Mouse (Mus musculus) lung, postnatal 10 days (tissue): ENCODE measurements around the gene Slc25a51.
A peak's percentile ranks its signal among the peaks of the same experiment; 100 is the strongest.
"Not testable (repeated sequence)": the region's sequence is repeated elsewhere in the genome, so short reads cannot be mapped to it uniquely, and the experiment has no call there.

Source experiments
- DNase-seq: peaks from one replicate; pipeline ENCODE4 v3.0.0; 2021

Gene Slc25a51

DNA sequence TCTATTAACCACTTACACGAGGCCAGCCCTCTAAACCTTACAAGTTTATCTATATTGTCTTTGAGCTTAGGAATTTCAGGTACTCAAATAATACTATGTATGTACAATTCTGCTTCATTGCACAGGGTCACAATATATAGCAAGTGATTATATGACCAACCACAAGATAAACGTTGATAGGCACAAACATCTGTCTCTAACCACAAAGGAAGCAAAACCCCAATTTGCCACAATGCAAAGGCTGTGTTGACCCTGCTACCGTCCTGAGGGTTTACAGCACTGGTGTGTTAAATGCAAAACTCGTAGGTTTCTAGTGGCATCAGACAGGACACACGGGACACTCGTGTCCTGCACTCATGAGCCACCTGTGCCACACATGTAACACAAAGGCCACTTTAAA, 12.4 kb downstream of the Slc25a51 start:
- not testable (repeated sequence) for DNase-seq

DNA sequence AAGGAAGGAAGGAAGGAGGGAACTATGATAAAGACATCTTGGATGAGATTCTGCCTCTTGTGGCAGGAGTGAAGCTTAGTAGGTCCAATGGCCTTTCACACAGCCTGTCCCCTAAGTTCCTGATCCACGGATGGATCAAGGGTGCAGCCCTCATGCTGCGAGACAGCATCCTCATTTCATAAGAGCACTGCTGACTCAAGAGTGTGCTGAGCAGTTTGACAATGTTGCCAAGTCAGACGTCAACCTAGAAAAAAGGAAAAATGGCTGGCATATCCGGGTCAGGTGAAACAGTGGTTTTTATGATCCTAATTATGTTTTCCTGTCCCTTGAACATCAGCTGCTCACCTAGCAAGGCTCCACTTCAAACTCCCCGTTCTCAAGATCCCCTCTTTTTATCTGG, 14.9 kb downstream of the Slc25a51 start:
- DNase-seq, result no peak

- no peak for DNase-seq
Observed at GRCm38 (mm10) chr4:45392994-45393393, 15.6 kb downstream of the Slc25a51 start.

DNA sequence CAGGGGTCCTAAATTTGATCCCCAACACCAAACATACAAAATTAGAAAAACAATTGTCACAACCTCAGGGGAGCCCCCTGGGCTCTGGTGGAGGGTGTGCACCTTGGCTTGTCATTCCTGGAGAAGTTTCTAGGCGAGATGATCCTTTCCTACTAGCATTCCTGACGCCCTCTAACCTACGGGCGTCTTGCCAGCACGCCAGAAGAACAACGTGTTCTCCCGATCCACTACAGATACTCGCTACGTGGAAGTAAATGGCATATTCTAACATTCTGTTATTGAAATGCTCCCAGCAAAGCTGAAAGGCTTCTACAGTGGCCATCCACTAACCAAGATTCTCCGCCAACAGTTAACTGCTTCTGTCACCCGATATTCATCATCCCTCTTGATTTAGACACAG, 16.0 kb downstream of the Slc25a51 start:
- no peak for DNase-seq

DNA sequence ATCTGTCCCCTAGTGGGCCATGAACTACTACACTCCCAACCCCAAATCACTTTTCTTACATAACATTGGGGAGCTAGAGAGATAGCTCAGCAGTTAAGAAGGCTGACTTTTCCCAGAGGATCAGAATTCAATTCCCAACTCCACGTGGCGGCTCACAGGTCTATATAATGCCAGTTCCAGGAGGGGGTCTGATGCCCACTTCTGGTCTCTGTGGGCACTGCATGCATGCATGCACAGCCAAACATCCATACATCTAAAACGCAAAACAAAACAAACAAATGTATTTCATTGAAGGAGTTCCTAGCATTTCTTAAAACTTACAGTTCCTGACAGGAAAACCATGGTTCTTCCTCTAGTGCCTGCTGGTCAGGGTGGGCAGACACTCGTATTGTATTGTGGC, 16.5 kb downstream of the Slc25a51 start:
- DNase-seq, result no peak

GRCm38 (mm10) chr4:45387296-45387695, 21.3 kb downstream of the Slc25a51 start:
- DNase-seq, result not testable (repeated sequence)

DNA sequence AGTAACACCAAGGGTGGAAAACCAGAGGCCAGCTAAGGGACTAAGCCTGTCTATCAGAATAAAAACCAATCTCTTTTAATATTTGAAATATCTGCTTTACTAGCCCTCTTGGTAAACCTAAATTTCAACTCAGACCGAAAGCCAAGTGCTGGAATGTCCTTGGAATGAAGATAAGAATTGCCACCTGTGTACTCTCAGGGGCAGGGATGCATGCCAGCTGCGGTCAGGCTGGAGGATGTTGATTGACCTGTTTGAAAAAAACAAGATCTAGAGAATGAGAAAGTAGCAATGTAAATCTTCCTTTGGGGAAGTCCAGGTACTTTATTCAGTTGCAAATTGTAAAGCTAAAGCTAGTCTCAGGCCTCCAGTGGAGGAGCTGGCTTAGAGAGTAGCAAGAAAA, 26.4 kb downstream of the Slc25a51 start:
- peak; percentile 51 for DNase-seq

- DNase-seq, result not testable (repeated sequence)
Observed at GRCm38 (mm10) chr4:45380903-45381580, 27.5 kb downstream of the Slc25a51 start.

- no peak for DNase-seq
Observed at GRCm38 (mm10) chr4:45376573-45376972, 32.0 kb downstream of the Slc25a51 start.

DNA sequence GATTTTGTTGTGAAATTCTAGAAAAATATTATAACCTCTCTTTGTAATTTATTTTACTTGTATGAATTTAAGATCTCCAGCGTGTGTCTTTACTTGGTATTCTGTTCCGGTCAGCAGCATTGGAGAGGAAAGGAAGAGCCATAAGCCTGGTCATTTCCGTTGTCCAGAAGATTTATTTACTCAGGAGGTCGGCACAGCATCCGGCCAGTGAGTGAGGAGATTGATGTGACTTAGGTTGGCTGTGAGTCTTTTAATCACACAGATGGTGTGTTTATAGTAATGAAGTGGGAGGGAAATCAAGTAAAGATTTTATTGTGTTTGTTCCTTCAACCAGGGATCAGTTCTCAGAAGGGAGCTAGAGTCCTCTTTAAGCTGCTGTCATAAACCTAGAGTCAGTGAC, 33.7 kb downstream of the Slc25a51 start:
- DNase-seq, result peak; percentile 22

GRCm38 (mm10) chr4:45371261-45371660, 37.3 kb downstream of the Slc25a51 start:
- DNase-seq, result peak; percentile 38

GRCm38 (mm10) chr4:45356653-45357052, 51.9 kb downstream of the Slc25a51 start:
- no peak for DNase-seq
